Mouse (Mus musculus): ENCODE measurements around the gene Ksr2.

DNA sequence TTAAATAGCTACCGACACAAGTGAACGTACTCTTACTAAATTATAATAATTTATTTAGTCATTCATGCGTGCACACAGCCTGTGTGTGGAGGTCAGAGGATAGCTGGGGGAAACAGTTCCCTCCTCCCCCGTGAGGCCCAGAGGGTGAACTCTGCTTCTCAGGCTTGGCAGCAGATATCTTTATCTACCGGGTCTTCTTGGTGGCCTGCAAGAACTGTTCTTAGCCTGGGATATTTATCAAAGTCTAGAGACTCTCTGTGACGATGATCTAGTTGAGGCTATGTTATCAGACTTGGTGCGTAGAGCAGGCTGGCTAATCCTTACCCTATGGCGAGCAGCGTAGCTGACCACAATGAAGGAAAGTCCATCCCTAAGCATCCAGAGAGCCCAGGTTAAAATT, 45.1 kb downstream of the Ksr2 start:
- no peak for TF ChIP-seq GATA1 (IDR thresholded peaks at IDR 0.05; ENCODE audit: low read length)
- TF ChIP-seq TAL1 (IDR thresholded peaks at IDR 0.05; ENCODE audit: low read length): no peak

All from erythroblast, embryonic 14.5 days (primary cell).